Mouse (Mus musculus) heart, adult 11 months (tissue): Measurements from ENCODE around the gene Hsd11b1.
"Not testable (repeated sequence)": the region's sequence is repeated elsewhere in the genome, so short reads cannot be mapped to it uniquely, and the experiment has no call there.

ENCODE experiments used
- DNase-seq: peaks from one replicate; pipeline ENCODE4 v3.0.0; 2022

Gene Hsd11b1

GRCm38 (mm10) chr1:193263955-193264598 lies at the start of gene Hsd11b1:
Gene Hsd11b1, minus strand, starts transcription at chr1:193264075.
- DNase-seq, result peak; percentile 93

GRCm38 (mm10) chr1:193311596-193311995 lies 47.7 kb upstream of the Hsd11b1 start:
- no peak for DNase-seq

- no peak for DNase-seq
Measured at GRCm38 (mm10) chr1:193310519-193311085, 46.7 kb upstream of the Hsd11b1 start.

- no peak for DNase-seq
Measured at GRCm38 (mm10) chr1:193309785-193310518, 46.1 kb upstream of the Hsd11b1 start.

GRCm38 (mm10) chr1:193306832-193307231 lies 43.0 kb upstream of the Hsd11b1 start:
- no peak for DNase-seq

GRCm38 (mm10) chr1:193305386-193305785 lies 41.5 kb upstream of the Hsd11b1 start:
- no peak for DNase-seq

GRCm38 (mm10) chr1:193303096-193303495 lies 39.2 kb upstream of the Hsd11b1 start:
- DNase-seq, result no peak

- DNase-seq, result no peak
Measured at GRCm38 (mm10) chr1:193302093-193302405, 38.2 kb upstream of the Hsd11b1 start.

GRCm38 (mm10) chr1:193301216-193302092 lies 37.6 kb upstream of the Hsd11b1 start:
- no peak for DNase-seq

GRCm38 (mm10) chr1:193299995-193300394 lies 36.1 kb upstream of the Hsd11b1 start:
- no peak for DNase-seq

GRCm38 (mm10) chr1:193298141-193298765 lies 34.4 kb upstream of the Hsd11b1 start:
- no peak for DNase-seq

- no peak for DNase-seq
Measured at GRCm38 (mm10) chr1:193295920-193296319, 32.0 kb upstream of the Hsd11b1 start.

- no peak for DNase-seq
Measured at GRCm38 (mm10) chr1:193293926-193294325, 30.1 kb upstream of the Hsd11b1 start.

GRCm38 (mm10) chr1:193293039-193293438 lies 29.2 kb upstream of the Hsd11b1 start:
- no peak for DNase-seq

GRCm38 (mm10) chr1:193290686-193291085 lies 26.8 kb upstream of the Hsd11b1 start:
- no peak for DNase-seq

GRCm38 (mm10) chr1:193289914-193290313 lies 26.0 kb upstream of the Hsd11b1 start:
- DNase-seq, result no peak

GRCm38 (mm10) chr1:193289076-193289475 lies 25.2 kb upstream of the Hsd11b1 start:
- DNase-seq, result no peak

GRCm38 (mm10) chr1:193287578-193287977 lies 23.7 kb upstream of the Hsd11b1 start:
- no peak for DNase-seq

GRCm38 (mm10) chr1:193285766-193286325 lies 22.0 kb upstream of the Hsd11b1 start:
- not testable (repeated sequence) for DNase-seq

- no peak for DNase-seq
Measured at GRCm38 (mm10) chr1:193284228-193284779, 20.4 kb upstream of the Hsd11b1 start.

- DNase-seq, result no peak
Measured at GRCm38 (mm10) chr1:193281344-193281743, 17.5 kb upstream of the Hsd11b1 start.

GRCm38 (mm10) chr1:193279492-193279891 lies 15.6 kb upstream of the Hsd11b1 start:
- DNase-seq, result no peak
